Mouse (Mus musculus): ENCODE measurements around the gene Rerg. TPM values are rescaled to one million over a fixed set of nuclear protein-coding genes. Genes with fewer than 3 reads are reported as not detected.
A peak's percentile ranks its signal among the peaks of the same experiment; 100 is the strongest.

Rerg gene
- total RNA-seq, 1 experiment from 2014 or later: 108 TPM

DNA sequence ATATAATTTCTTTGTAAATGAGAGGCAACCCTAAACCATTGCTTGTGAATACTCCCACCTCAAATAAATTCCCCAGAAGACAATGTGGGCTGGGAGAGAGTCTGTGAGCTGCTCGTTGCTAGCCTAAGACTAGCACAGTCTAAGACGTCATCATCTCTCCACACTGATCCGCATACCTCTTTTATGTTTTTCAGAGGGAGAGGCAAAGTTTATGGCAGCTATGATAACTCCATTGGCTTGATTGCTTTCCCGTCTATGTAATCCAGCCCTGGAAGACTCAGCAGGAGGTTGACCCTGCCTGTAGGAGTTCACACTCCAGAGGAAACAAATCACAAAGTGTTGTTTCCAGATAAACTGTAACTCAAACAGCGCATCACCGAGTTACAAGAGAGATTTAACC lies 38.9 kb downstream of the Rerg start:
- no peak for DNase-seq

DNA sequence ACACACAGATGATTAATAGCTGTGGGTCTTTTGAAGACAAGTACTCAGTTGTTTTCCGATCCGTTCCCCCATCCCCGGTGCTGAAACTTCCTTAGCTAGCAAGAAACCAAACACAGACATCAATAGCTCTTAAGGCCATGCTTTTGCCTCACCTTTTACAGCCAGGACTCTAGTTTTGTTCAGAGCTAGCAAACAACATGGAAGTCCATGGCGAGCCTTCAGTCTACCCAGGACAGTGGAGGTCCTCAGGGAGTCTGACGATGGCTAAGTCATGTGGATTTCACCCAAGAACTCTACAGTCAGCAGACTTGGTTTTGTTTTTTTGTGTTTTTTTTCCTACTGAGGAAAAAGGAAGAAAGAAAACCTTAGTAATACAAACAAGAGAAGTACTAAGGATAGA lies 43.4 kb downstream of the Rerg start:
- no peak for DNase-seq

DNA sequence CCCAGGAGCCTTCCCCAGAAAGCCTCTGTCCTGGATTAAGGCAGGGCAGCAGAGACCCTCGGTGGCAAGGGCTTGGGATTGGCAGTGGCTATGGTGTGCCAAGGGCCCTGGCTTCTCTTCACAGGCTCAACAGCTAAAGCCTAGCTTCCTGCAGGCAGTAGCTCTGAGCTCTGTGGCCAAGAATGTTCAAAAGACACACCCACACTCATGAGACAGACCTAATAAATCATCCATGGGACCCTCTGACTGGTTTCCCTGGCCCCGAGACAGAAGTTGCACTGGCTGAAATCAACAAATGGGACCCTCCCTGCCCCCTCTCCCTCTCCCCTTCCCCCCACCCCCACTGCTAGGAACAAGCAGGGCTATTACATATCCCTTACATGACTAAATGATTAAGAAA lies 44.1 kb downstream of the Rerg start:
- DNase-seq: peak; percentile 33

DNA sequence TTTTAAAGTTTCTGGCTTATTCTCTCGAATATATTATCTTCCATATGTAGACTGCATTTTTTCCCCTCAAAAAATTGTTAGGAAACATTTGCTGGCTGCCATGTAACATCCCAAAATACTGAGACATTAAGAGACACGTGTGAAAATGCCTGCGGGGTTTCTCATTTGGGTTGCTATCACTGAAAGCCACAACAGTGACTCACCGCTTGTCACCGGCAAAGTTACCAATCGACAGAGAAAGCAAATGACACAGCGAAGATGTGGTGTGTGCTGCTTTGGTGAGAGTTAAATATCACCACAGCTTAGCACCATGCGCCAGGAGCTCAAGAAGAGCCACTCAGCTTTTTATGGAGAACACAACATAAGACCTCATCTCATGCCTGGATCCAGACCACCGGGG lies 44.9 kb downstream of the Rerg start:
- peak; percentile 50 for DNase-seq

DNA sequence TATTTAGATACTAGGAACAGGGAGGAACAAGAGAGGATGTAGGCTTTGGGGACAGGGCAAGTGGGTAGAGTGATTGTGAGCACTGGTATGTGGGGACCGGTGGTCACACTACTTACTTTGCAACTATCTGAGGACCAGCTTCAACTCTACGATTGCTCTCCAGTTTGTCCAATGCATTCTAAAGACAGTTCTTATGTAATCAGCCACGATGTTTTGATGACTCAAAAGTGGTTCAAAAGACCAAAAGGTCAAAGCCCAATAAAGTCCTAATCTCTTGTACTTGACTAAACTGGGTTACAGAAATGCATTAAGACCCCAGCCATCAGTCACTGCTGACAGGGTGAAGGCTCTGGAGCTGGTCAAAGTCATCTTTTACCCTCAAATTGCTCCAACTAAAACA lies 45.3 kb downstream of the Rerg start:
- DNase-seq: no peak

DNA sequence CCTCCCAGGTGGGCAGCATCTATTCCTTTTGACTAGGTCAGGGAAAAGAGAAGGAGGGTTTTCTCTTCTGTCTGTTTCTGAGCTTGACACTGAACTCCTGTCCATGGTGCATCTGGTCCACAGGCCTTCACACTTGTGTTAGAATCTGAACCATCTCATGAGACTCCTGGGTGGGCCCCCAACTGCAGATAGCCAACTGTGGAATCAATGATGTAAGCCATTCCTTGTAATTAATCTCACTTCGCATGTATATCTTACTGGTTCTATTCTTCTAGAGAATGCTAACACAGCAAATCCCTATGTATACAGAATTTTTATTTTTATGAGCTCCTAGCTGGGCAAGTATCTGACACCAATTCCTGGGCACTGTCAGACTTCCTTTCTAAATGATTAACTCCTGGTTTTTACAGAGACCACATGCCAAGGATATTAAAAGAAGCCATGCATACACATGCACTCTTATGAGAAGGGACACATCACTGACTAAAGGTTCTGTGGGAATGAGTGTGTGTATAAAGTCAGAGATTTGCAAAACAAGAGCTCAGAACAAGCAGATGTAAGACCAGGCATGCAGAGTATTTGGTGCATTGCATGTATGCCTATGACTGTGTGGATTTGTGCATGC lies 53.3 kb downstream of the Rerg start:
- no peak for DNase-seq

DNA sequence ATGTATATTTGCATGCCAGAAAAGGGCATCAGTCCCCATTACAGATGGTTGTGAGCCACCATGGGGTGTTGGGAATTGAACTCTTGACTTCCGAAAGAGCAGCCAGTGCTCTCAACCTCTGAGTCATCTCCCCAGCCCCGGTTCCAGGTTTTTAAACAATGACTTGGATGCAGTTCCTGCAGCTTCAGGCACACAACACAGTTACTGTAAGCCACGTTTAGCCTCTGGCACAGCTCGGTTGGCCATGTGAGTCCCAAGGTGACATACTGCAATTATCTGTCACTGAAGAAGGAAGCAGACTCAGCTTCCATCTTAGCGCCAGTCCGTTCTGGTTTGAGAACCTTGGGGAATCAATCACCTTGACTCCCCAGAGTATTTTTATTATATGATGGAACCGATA lies 55.4 kb downstream of the Rerg start:
- DNase-seq: no peak

DNA sequence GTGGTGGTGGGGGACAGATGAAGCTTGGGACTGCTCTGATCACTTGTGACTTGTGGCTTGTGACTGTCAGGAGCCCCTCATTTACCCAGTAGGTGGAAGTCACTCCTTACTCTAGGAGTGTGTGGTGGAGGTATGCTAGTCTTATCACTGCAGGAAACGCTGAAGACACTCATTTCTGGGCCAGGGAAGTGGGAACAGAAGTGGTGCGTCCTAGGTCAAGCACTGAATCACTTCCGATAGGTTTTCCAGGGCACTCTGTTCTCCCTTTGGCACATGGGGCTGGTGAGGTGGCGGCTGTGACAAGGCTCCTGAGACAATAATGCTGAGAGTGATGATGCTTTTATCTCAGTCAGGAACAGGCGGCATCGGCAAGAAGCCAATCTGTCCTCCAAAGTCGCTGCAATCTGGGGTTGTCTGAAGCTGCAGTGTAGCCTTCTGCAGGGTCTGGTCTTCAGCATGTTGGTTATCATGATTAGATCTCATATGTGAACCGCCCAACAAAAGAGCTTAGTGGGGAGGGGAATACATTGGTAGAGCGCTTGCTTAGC lies 59.0 kb downstream of the Rerg start:
- DNase-seq: peak; percentile 79

DNA sequence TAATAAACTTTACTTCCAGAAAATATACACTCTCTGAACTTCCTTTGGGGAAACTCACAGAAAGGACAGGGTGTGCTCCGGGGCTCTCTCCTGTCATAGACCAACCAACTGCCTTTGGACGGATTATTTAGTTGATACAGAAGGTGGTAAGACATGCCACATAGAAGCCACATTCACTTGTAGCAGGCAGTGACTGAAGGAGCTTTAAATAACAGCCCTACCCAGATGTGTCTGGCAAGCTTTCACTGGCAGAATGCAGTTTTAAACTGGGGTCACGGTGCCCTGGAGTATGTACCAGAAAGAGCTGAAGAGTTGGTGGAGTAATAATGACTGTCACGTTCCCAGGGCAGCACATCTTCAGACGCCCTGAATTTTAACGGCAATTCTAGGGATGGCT lies 59.5 kb downstream of the Rerg start:
- DNase-seq: no peak

DNA sequence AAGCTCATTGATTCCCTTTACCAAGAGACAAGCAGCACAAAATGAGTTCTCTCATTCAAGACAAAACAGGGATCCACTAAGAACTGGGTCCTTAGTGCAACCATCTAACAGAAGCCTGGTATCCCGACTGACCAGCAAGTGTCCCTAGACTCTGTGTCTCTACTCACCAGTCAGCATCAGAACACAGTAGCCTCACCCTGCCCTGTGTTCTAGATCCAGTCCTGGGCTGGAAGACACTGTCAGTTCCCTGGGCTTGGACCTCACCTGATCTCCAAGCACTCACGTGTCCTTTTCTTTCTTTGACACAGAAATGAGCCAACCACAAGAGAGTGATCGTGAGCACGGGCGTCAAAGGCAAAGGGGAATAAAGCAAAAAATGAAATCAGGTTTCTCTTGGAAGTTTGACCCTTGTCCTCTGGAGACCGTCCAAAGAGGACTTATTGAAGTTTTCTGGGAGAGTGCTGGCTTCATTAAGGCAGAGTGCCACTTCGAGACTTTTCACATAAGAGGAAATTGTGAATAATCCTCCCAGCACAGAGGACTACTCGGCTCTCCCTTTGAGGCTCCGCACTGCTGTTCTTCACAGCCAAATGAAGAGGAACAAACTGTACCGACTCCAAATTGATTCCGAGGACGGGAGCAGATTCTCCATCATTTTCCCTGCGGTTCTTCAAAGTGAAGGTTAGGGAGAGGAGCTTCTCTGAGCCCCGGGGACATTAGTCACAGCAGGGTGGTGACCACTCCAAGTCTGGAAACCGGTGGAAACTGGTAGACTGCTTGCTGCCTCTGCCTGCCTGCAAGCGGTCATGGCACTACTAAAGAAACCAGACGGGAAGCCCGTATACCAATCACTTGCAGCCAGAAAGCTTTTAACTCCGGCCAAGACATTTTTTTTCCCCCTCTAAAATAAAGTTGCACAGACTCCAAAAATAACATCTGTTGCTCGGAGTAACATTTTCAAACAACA lies 60.2 kb downstream of the Rerg start:
- DNase-seq: peak; percentile 85

DNA sequence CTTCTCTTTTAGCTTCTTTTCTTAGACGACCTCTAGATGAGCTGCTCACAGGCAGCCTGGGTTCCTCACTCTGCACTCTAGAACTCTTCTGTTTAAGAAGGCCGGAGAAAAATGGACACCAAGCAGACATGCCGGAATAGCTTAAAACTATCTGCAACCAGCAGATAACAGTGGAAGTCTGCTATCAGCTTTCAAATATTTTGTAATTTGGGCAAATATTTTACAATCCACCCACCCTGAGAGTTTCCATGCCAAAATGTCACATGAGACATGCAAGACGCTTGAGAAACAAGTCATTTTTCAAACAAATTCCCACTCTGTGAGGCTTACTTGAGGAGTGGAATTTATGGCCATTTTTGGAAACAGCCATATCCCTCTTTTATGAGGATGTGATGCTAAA lies 65.0 kb downstream of the Rerg start:
- DNase-seq: no peak

DNA sequence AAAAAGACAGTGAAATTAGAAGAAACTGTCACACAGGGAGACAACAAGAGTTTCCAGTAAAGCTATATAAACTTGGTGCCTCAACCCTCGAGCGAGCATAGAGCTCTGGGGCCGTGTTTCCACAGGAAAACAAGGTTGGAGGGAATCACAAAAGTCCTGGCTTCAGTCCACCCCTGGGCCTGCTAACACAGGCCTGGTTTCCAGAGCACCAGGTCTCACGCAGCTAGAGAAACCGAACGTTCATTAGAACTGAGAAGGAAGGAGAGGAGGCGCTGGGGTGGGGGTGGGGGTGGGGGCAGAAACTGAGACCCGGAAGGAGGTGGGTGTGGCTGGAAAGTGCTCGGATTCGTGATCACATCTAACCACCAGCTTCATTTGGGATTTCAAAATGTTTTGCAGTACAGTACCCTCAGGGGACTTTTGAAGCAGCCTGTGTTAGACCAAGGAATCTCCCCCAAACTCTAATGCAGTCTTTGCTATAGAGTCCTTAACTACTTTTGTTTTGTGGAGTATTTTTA lies 67.6 kb downstream of the Rerg start:
- no peak for DNase-seq

DNA sequence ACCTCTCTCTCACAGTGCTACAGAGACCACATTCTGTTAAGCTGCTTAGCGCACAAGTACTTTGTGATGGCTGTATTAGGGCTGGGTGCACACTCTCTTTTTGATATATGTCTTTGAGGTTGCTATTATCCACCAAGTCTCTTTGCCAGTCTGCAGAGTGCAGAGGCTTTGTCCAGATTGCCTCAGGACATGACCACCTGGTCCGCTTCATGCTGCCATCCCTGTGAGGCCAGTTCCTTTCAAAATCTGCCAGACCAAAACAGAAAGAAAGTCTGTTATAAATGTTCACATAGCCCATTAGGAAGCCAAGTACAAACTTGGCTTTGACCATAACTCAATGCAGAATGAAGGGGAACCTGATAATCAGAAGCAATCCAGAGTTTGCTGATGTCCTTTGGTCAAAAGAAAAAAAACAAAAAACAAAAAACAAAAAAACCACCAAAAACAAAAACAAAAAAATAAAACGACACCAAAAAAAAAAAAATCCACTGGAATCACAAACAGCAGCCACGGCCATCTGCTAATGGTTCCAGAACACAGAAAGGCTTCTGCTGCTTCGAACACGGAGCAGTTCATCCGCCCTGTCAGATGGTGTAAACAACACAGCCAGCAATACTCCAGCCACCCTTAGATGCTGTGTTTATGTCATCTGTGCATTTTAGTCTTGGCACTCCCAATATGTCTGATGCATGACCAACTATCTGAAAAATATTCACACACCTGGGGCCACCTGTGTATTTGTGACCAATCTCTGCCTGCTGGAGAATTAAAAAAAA lies 68.2 kb downstream of the Rerg start:
- no peak for DNase-seq

DNA sequence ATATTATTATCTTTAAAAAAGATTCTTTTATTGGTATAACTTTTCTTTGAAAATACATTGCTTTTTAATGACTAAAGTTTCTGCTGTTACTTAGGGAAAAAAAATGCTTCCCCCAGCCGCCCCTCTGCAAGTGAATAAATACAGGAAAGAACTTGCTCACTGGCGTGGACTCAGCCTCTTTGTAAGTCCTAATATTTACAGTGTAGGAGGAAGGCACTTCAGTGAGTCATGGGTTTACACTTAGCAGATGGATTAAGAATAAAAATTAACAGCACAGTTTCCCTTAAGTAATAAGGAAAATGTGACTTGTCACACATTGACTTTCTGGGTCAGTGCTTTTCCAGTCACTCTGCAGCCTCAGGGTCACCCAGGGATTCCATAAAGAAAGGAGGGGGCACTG lies 70.0 kb downstream of the Rerg start:
- DNase-seq: no peak

DNA sequence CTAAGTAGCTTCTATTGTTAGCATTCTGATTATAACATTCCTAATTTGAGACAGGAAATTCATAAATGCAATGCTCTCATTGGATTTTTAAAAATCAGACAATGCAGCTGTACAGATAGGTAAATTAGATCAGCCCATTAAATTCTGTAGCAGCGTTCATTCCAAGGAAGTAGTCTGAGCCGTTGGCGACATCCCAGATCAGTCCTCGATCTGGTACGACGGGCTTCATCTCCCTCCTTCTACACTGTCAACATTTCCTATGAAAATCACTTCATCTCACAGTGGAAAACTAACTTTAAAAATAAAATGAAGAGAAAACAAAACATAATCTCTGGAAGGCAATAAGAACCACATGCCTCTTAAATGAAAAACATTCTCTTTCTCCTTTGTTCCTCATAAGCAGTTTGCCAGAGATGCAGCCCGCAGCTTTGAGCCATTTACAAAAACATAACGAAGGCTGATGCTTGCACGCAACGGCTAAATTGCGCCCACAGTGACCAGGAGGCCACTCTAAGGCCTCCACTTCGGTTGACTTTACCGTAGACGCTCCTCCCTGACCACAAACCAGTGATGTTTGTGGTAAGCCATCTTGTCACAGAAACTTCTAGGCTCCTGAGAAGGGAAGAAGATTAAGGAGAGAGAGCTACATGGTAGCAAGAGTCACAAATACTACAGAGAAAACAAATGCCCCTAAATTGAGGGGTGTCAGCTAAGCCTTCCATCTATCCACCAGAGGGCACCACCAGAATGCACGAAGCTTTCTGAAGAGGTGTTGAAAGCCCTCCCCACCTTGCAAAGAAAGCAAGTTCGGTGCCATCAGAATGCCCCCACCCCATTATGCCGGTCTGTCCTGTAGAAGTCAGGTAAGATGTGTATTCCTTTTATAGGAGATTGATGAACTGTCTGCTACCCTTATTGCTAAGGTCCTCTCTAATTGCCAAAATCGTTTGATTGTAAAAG lies 71.8 kb downstream of the Rerg start:
- peak; percentile 69 for DNase-seq

DNA sequence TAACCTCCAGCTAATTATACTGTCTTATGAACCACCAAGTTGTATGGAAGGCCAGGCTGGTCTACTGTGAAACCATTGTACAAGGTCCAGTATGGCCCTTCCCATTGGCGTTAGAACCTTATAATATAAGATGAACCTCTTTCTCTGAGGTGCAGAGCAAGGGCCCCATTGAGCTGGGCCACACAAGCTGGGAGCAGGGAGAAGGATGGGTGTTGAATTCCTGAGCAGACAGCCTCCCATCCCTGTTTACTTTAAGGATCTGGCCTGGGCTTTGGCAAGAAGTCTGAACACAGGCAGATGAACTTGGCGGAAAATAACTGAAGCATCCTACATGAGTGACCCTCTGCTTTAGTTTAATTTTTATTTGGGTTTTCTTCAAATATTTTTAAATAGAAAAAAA lies 75.8 kb downstream of the Rerg start:
- no peak for DNase-seq

DNA sequence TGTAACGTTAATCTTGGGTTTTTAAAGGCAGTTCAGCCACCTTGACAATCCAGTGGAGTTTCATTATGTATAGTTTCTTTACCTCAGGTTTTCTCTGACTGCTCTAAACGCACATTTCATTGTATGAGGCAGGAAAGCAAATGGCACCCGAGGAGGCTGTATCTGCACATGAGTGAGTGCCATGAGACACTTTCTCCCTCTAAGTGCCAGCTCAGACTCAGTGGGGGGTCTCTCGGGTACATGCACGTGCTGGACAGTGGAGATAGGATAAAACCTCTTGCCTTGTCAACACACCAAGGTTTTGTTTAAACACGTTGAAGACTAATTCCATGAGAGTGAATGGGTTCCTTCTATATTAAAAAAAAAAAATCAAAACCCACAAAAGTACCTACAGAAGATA lies 81.8 kb downstream of the Rerg start:
- DNase-seq: no peak

DNA sequence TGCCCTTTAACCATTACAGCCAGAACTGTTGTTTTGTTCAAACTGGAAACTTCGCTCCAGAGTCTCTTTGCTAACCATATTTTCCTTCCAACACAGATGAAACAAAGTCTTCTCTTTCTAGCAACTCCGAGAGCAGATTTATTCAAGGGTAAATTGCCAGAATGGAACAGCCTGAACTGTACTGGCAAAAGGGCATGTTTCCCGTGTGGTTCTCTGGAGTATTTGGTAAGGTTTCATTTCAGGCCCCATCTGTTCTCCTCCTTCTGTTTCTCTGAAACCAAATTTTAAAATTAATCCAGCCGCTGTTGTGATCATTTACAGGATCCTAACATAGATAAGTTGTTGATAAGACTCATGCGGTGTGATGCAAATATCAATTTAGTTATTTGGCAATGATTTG lies 82.3 kb downstream of the Rerg start:
- DNase-seq: no peak

DNA sequence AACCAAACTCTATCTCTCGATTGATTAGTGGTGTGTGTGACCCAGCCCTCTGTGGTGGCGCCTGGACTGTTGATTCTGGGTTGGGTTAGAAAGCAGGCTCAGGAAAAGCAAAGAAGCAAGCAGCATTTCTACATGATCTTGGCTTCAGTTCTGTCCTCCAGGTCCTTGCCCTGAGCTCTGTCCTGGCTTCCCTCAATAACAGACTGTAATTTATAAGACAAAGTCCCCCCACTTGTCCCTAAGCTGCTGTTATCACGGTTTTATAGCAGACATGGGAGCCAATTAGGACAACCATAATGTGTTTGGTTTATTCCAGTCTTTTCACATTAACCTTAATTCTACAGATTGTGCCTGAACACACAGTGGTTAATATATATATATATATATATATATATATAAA lies 82.8 kb downstream of the Rerg start:
- no peak for DNase-seq

DNA sequence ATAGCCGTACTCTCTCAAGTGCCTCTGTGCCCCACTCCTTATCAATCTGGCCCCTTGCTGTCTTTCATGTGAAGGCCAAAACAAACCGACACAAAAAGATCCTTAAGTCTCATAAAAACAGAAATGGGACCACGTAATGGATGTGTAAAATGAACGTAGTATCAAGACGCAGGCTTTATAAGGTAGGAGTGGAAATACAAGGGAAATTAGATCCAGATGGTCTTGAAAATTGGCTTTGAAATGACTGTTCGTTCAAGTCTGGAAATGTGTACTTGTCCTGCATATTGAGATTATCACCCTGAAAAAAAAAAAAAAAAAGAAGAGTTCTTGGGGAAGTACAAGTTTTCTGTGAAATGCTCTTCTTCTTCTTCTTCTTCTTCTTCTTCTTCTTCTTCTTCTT lies 90.6 kb downstream of the Rerg start:
- no peak for DNase-seq

DNA sequence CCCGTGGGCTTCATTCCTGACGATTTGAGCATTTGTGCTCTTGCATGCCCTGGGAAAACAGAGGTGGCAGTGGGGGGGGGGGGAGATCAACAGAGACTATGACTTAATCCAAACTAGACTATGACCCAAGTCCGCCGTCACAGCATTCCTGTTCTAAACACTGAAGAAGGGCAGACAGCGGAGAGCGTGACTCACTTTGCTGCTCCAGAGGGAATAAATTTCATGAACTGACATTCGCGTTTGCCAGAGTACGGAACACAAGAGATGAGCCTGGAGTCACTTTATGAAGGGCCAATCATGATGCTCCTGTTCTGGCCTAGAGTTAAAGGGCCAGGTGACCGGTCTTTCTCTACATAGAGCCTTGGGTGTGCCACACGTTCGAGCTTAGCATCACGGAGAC lies 93.6 kb downstream of the Rerg start:
- DNase-seq: peak; percentile 67
